Mouse (Mus musculus) neural tube, embryonic 12.5 days (tissue): ENCODE measurements at regions not wholly inside any gene's neighbourhood (a gene's known extent, or its start where the extent isn't known, plus 50 kb on each side); places are given as distances from the start of the nearest gene placed in this dataset.
A peak's percentile ranks its signal among the peaks of the same experiment; 100 is the strongest.

Experiments used
- ATAC-seq: fragments of 200-750 bp; cut with Nextera tagmentation; 2 replicates; pipeline ENCODE4 v1.8.0; 2017; ENCODE audit warnings: low read depth, mild to moderate bottlenecking, moderate TSS enrichment, moderate library complexity; ENCODE audit not compliant: low FRiP score
- H3K27ac ChIP-seq: fragments of 300-500 bp; sonication (generic); 2 replicates; pipeline ENCODE4 v1.5.1; 2016
- H3K27me3 ChIP-seq: fragments of 300-500 bp; sonication (generic); replicated peaks from 2 replicates; pipeline ENCODE4 v1.6.1; 2016; ENCODE audit warnings: mild to moderate bottlenecking
- H3K36me3 ChIP-seq: fragments of 300-500 bp; sonication (generic); 2 replicates; pipeline ENCODE4 v1.6.1; 2016; ENCODE audit warnings: mild to moderate bottlenecking
- H3K4me1 ChIP-seq: fragments of 300-500 bp; sonication (generic); 2 replicates; pipeline ENCODE4 v1.6.1; 2016
- H3K4me2 ChIP-seq: fragments of 300-500 bp; sonication (generic); replicated peaks from 2 replicates; pipeline ENCODE4 v1.6.1; 2016; ENCODE audit warnings: mild to moderate bottlenecking
- H3K4me3 ChIP-seq: fragments of 300-500 bp; sonication (generic); 2 replicates; pipeline ENCODE4 v1.5.1; 2016
- H3K9ac ChIP-seq: fragments of 300-500 bp; sonication (generic); 2 replicates; pipeline ENCODE4 v1.6.1; 2016; ENCODE audit warnings: mild to moderate bottlenecking
- H3K9me3 ChIP-seq: fragments of 300-500 bp; sonication (generic); 2 replicates; pipeline ENCODE4 v1.6.1; 2016; ENCODE audit warnings: mild to moderate bottlenecking
- WGBS: fragments of 180-500 bp; shearing (Covaris S2); methylation state at CpG from one replicate; pipeline ENCODE4 v1.1.7; 2016; 5-methylcytosine and 5-hydroxymethylcytosine counted together

DNA sequence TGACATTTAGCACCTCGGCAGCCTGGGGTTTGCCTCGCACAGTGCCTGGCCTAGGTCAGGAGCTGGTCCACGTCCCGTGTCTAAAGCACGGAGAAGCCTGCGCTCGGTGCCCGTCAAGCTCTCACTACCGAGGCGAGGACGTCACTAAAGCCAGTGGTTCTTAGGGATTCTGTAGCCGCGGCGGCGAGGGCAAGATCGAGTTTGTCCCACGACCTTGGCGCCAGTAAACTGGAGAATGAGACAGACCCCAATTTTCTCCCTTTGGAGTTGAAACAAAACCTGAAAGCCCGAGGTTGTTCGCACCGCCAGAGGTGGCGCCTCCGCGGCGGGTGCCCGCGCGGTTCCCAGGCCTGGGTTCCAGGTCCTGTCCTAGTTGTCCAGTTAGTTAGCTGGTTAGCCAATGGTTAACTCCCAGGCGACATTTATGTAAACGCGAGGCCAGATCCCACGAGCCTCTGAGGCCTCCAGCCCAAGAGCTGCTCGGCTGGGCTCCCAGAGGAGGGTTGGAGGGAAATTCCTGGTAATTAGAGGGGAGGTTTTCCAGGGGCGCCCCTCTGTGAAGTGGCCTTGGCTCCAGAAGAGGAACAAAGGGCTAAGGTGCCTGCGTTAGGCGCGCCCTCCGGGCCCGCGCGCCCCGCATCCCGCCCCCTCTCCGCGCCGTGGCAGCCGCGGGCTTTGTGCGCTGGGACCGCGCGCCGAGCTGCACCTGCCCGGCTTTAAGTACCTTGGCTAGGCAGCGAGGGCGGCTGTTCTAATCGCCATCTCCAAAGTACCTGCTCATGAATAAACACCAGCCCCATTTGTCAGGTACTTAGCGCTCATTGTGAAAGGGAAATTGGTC lies 74.0 kb downstream of the Rhcg start:
- peaks cover 54% of the 10 kb centered on the region for H3K4me1 ChIP-seq

DNA sequence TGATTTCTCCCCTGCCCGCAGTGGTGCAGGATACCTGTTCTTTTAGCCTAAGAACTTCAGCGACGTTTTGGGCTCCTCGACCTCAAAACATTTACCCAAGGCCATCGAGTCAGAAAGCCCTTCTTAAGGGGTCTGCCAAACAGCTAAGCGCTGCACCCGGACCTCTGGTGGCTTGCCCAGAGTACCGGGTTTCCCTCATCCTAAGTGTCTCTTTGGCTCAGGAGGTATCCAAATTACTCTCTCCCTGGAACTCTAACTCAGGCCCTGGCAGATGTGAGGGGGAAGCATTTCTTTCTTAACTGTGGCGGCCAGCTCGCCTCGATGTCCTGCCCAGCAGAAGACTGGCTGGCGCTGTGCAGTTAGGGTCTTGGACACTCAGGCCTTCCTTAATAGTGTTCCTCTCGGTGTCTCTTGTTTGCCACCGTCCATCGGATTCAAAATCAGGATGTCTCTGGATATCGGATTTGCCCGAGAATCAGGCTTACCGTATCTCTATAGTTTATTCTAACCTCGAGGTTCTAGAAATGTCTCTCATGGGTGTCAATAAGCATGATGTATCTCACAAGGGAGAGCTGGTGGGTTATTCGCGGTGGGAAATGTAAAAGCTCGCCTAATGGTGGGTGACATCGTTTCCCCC lies 75.0 kb downstream of the Rhcg start:
- Histone ChIP-seq H3K9ac (peak overlapping the region; percentile 68), H3K36me3 (no peaks in the 10 kb centered on the region), H3K27me3 (peaks cover 38% of the 10 kb centered on the region), H3K4me3 (no peak overlapping the region), H3K27ac (peak overlapping the region; percentile 90; the same call in 1 of the 2 replicates), H3K9me3 (no peaks in the 10 kb centered on the region), H3K4me1 (peaks cover 53% of the 10 kb centered on the region), H3K4me2 (peak overlapping the region; percentile 55)
- 2% methylated on average over 23 of the region's 23 CpGs for WGBS
- ATAC-seq, result no peak

More for the DNA sequence above, 74.0 kb downstream of the Rhcg start:
- peak overlapping the region; percentile 20 for H3K4me3 ChIP-seq
- peak; percentile 73 for ATAC-seq
- peak overlapping the region; percentile 55 for H3K4me2 ChIP-seq
- peak overlapping the region; percentile 90 for H3K27ac ChIP-seq
- no peaks in the 10 kb centered on the region for H3K36me3 ChIP-seq
- no peaks in the 10 kb centered on the region for H3K9me3 ChIP-seq
- WGBS, result under 1% methylated on average over 58 of the region's 58 CpGs
- peak overlapping the region; percentile 68 for H3K9ac ChIP-seq
- H3K27me3 ChIP-seq, result peaks cover 41% of the 10 kb centered on the region

DNA sequence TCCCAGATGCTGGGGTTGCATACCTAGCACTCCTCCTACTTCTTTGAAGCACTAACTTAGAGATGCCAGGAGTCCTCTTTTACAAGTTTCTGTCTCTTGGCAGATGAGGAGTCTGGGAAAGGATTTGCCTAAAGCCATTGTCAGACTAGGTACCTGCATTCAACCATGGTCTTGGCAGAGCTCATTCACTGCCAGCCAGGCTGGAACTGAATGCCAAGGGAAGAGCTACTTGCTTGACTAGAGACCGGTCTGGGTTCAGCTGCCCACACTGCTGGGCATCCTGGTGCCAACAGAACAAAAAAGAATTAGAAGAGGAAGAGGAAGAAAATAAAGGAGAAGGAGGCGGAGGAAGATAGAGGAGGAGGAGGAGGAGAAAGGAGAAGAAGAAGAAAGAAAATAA lies 74.1 kb upstream of the Polg start:
- 38% methylated on average over 2 of the region's 2 CpGs for WGBS
- H3K36me3 ChIP-seq, result no peaks in the 10 kb centered on the region
- ATAC-seq, result no peak
- peaks cover 50% of the 10 kb centered on the region for H3K4me1 ChIP-seq
- H3K27me3 ChIP-seq, result peaks cover 27% of the 10 kb centered on the region
- H3K4me2 ChIP-seq, result no peak overlapping the region
- no peak overlapping the region for H3K27ac ChIP-seq
- no peaks in the 10 kb centered on the region for H3K9me3 ChIP-seq
- H3K4me3 ChIP-seq, result no peak overlapping the region
- no peak overlapping the region for H3K9ac ChIP-seq

DNA sequence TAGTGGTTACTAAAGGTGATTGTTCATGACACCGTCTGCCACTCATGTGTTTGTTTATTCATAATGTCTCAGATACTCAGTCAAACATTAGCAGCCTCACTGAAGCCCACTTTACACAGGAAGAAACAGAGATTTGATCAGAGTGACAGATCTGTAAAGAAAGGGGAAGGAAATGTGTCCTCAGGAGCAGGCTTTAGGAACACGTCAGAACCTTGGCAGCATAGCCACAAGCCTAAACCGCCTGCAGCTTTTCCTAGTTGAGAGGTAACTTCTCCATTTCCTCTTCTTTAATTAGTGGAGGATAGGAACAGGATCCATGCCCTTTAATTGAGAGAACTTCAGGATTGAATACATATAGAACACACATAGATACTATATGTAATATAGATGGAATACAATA lies 73.3 kb upstream of the Polg start:
- H3K27me3 ChIP-seq, result peaks cover 32% of the 10 kb centered on the region

DNA sequence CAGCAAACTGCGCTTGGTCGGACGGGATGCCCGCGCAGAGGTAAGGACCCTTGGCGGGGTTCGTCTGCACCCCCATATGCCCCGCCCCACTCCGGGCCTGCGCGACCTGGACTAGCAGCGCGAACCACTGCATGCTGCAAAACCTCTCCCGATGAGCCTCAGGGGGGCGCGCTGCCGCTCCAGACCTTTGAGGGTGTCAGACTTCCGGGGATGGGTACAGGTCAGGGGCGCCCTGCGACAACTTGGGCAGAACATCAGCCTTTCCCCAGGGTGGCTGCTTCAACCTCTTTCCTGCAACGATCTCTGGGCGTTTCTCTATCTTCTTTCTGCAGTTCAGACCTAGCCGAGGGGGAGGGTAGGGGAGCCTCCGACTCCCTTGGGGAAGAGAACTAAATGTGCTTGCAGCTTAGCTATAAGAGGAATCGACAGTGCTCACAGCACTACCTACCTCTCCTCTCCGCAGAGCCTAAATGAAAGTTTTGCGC lies 70.0 kb upstream of the Polg start:
- Histone ChIP-seq H3K4me1 (peaks cover 61% of the 10 kb centered on the region), H3K9me3 (no peaks in the 10 kb centered on the region), H3K4me3 (peak overlapping the region; percentile 51), H3K4me2 (peak overlapping the region; percentile 73), H3K36me3 (peaks cover 10% of the 10 kb centered on the region), H3K27ac (peak overlapping the region; percentile 98), H3K9ac (peak overlapping the region; percentile 80), H3K27me3 (peaks cover 38% of the 10 kb centered on the region)
- under 1% methylated on average over 27 of the region's 27 CpGs for WGBS
- ATAC-seq, result peak; percentile 74

More for the DNA sequence above, 73.3 kb upstream of the Polg start:
- no peak overlapping the region for H3K4me3 ChIP-seq
- H3K27ac ChIP-seq, result no peak overlapping the region
- no peak overlapping the region for H3K9ac ChIP-seq
- ATAC-seq, result no peak
- no peaks in the 10 kb centered on the region for H3K9me3 ChIP-seq
- peak overlapping the region; percentile 73; the same call in 1 of the 2 replicates for H3K4me2 ChIP-seq
- no peaks in the 10 kb centered on the region for H3K36me3 ChIP-seq
- H3K4me1 ChIP-seq, result peaks cover 51% of the 10 kb centered on the region
- WGBS, result 22% methylated on average over 3 of the region's 3 CpGs

DNA sequence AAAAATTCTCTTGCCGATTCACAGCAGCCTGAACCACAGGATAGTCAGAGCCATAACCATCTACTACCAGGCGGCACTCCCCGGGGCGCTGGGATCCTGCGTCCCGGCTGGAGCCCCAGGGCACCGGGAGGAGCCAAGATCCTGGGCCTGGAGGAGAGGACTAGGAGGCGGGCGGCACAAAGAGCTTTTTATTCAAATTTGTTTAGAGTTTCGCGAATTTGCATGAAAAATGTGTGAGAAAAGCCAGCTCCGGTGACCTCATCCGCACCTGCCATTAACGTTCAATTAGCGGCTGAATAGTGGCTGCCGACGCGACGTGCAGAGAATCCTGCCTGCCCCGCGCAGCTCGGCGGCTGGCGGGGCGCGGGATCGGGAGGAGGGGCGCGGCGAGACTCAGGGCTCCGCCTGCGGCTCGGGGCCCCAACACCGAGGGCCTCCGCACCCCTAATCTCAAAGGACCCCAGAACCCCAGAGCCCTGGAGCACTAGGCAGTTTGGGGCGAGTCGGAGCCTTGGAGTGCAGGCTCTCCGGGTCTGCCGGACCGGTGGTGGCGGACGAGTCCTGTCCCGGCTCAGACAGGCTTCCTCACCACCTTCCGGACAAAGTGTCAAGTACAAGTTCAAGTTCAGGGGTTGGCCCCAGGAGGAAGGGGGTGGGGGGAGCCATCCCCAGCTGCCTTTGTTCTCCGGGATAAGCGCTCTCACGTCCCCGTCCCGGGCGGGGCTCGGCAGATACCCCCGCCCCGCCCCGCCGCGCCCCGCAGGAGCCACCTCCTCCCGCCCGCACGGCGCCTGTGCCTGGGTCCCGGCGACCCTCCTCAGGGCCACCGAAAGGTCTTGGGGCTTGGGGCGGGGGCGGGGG lies 69.3 kb upstream of the Polg start:
- ATAC-seq, result peak; percentile 70
- Histone ChIP-seq H3K27ac (peak overlapping the region; percentile 98), H3K4me3 (peak overlapping the region; percentile 51), H3K4me1 (peaks cover 68% of the 10 kb centered on the region), H3K36me3 (peaks cover 14% of the 10 kb centered on the region), H3K9me3 (no peaks in the 10 kb centered on the region), H3K27me3 (peaks cover 33% of the 10 kb centered on the region), H3K4me2 (peak overlapping the region; percentile 73), H3K9ac (peak overlapping the region; percentile 80)
- under 1% methylated on average over 65 of the region's 66 CpGs for WGBS

GRCm38 (mm10) chr7:79534819-79535218 lies 68.7 kb upstream of the Polg start:
- peaks cover 72% of the 10 kb centered on the region for H3K4me1 ChIP-seq
- WGBS, result 2% methylated on average over 7 of the region's 7 CpGs
- H3K4me3 ChIP-seq, result peak overlapping the region; percentile 51; the same call in 1 of the 2 replicates

DNA sequence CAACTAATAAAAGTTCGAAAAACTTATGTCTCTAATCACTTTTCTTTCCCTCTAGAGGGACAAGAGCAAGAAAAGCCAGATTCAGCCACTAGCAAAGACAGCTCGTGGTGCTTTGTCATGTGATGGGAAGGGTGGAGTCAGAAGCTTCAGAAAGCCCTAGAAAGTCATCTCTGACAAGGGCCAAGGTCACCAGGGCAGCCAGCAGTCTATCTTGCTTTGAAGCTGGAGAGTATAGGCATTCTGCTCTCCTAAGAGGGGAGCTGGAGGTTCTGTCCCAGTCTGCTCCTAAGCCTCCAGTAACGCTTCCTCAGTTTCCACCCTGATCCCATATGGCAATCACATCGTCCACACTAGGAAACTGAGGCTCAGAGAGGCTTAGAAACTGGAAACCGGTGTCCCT lies 68.2 kb upstream of the Polg start:
- WGBS, result 6% methylated on average over 5 of the region's 5 CpGs
- Histone ChIP-seq H3K4me2 (peak overlapping the region; percentile 73), H3K4me1 (peaks cover 76% of the 10 kb centered on the region), H3K27ac (peak overlapping the region; percentile 98), H3K9me3 (no peaks in the 10 kb centered on the region), H3K4me3 (no peak overlapping the region), H3K36me3 (peaks cover 25% of the 10 kb centered on the region), H3K27me3 (peaks cover 32% of the 10 kb centered on the region), H3K9ac (peak overlapping the region; percentile 80)
- no peak for ATAC-seq

More at GRCm38 (mm10) chr7:79534819-79535218, 68.7 kb upstream of the Polg start:
- peak; percentile 22 for ATAC-seq
- peaks cover 33% of the 10 kb centered on the region for H3K27me3 ChIP-seq
- H3K9me3 ChIP-seq, result no peaks in the 10 kb centered on the region
- H3K27ac ChIP-seq, result peak overlapping the region; percentile 98
- H3K9ac ChIP-seq, result peak overlapping the region; percentile 80
- H3K36me3 ChIP-seq, result peaks cover 20% of the 10 kb centered on the region
- peak overlapping the region; percentile 73 for H3K4me2 ChIP-seq

DNA sequence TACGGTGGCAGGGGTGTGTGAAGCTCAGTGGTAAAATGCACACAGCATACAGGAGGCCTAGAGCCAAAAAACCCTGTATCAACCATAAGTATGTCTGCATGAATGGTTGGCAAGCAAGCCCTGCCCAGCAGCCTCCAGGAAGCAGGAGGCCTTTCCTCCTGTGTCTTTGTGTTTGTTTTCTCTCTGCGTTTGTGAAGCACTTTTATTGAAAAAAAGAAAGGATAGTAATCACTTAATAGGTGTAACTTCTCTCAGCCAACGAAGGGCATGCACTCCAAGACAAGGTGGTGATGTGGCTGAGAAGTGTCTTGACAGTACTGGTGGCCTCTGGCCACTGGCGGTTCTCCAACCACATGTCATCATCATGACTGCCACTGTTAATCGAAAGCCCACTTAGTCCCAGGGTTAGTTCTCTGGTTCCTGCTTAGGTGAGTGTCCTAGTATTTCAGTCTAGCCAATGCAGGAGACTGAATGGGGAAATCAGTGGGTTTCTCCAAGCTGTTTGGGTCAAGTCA lies 66.5 kb upstream of the Polg start:
- Histone ChIP-seq H3K4me3 (no peak overlapping the region), H3K9ac (no peak overlapping the region), H3K36me3 (peaks cover 40% of the 10 kb centered on the region), H3K9me3 (no peaks in the 10 kb centered on the region), H3K4me1 (peaks cover 80% of the 10 kb centered on the region), H3K27ac (peak overlapping the region; percentile 98), H3K4me2 (no peak overlapping the region), H3K27me3 (peaks cover 24% of the 10 kb centered on the region)
- WGBS, result 53% methylated on average over 5 of the region's 5 CpGs
- ATAC-seq, result no peak

GRCm38 (mm10) chr7:79531551-79532356 lies 65.6 kb upstream of the Polg start:
- peaks cover 24% of the 10 kb centered on the region for H3K27me3 ChIP-seq
- WGBS, result 2% methylated on average over 12 of the region's 12 CpGs
- H3K27ac ChIP-seq, result peak overlapping the region; percentile 98
- peak; percentile 66 for ATAC-seq
- H3K4me3 ChIP-seq, result no peak overlapping the region
- peaks cover 87% of the 10 kb centered on the region for H3K4me1 ChIP-seq
- H3K4me2 ChIP-seq, result no peak overlapping the region
- no peaks in the 10 kb centered on the region for H3K9me3 ChIP-seq
- H3K36me3 ChIP-seq, result peaks cover 48% of the 10 kb centered on the region
- no peak overlapping the region for H3K9ac ChIP-seq

DNA sequence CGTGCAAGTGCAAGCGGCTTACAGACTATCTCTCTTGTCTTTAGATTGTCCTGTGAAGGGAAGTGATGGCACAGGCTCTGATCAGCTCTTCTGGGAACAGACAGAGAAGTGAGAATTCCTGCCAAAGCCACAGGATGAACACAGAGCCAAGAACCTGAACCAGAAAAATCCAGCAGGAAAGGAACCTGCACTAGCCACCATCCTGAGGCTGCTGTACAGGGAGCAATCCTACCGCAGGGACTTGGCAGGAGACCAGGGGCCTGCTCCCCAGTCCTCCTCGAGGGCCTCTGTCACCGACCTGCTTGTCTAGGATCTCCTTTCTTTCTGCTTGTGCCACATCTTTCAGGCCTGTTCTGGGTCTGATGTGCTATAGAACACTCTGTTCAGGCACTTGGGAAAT lies 65.0 kb upstream of the Polg start:
- H3K9ac ChIP-seq, result no peak overlapping the region
- H3K27ac ChIP-seq, result peak overlapping the region; percentile 98
- H3K27me3 ChIP-seq, result peaks cover 23% of the 10 kb centered on the region
- H3K4me1 ChIP-seq, result peaks cover 90% of the 10 kb centered on the region
- H3K9me3 ChIP-seq, result no peaks in the 10 kb centered on the region
- peak; percentile 0; the same call in 1 of the 2 replicates for ATAC-seq
- H3K4me2 ChIP-seq, result no peak overlapping the region
- H3K36me3 ChIP-seq, result peaks cover 48% of the 10 kb centered on the region
- no peak overlapping the region for H3K4me3 ChIP-seq
- WGBS, result 16% methylated on average over 5 of the region's 5 CpGs
